Mouse (Mus musculus) myocyte (in vitro differentiated cells): ENCODE results near the gene Acsl1. TPM values are rescaled to one million over a fixed set of nuclear protein-coding genes. Genes with fewer than 3 reads are reported as not detected.
"Not testable (repeated sequence)": the region's sequence is repeated elsewhere in the genome, so short reads cannot be mapped to it uniquely, and the experiment has no call there.

Source experiments
- H3K27me3 ChIP-seq: one replicate; pipeline ENCODE4 v1.6.1; 2011; ENCODE audit not compliant: control insufficient read depth, insufficient read depth, insufficient read length
- H3K36me3 ChIP-seq: one replicate; pipeline ENCODE4 v1.6.1; 2011; ENCODE audit not compliant: control insufficient read depth, insufficient read depth
- H3K4me2 ChIP-seq: one replicate; pipeline ENCODE4 v1.6.1; 2011; ENCODE audit warnings: low read depth, control low read depth
- H3K4me3 ChIP-seq: one replicate; pipeline ENCODE4 v1.5.1; 2011; ENCODE audit warnings: mild to moderate bottlenecking, control low read depth, moderate library complexity
- H3K79me2 ChIP-seq: one replicate; pipeline ENCODE4 v1.6.1; 2011; ENCODE audit not compliant: control insufficient read depth, insufficient read depth
- H3ac ChIP-seq: one replicate; pipeline ENCODE4 v1.6.1; 2011; ENCODE audit not compliant: control insufficient read depth, insufficient read length
- CEBPB ChIP-seq: IDR thresholded peaks from 2 replicates; pipeline ENCODE4 v1.6.1; 2011; ENCODE audit warnings: mild to moderate bottlenecking, moderate library complexity; ENCODE audit not compliant: poor library complexity, insufficient read depth, severe bottlenecking
- E2F4 ChIP-seq: IDR thresholded peaks from one replicate; pipeline ENCODE4 v1.6.1; 2011; ENCODE audit warnings: mild to moderate bottlenecking, control low read depth, moderate library complexity; ENCODE audit not compliant: insufficient read depth
- MAX ChIP-seq: IDR thresholded peaks from one replicate; pipeline ENCODE4 v1.6.1; 2011; ENCODE audit warnings: low read depth, mild to moderate bottlenecking, control low read depth
- MYOD1 ChIP-seq, 3 experiments: IDR thresholded peaks; one replicate each; pipeline ENCODE4 v1.6.1; 2011; ENCODE audit warnings: control low read depth in 2 of 3, low read depth in 2 of 3, mild to moderate bottlenecking in 2 of 3, moderate library complexity in 1 of 3; ENCODE audit not compliant: insufficient read length in 2 of 3, control insufficient read depth in 1 of 3
- MYOG ChIP-seq, 3 experiments: IDR thresholded peaks; one replicate each; pipeline ENCODE4 v1.6.1; 2011; ENCODE audit warnings: control low read depth in 2 of 3, low read depth in 2 of 3, mild to moderate bottlenecking in 2 of 3; ENCODE audit not compliant: insufficient read length in 2 of 3, control insufficient read depth in 1 of 3, insufficient read depth in 1 of 3
- POLR2A ChIP-seq: IDR thresholded peaks from one replicate; pipeline ENCODE4 v1.6.1; 2011; ENCODE audit warnings: low read depth, mild to moderate bottlenecking, control low read depth, moderate library complexity; ENCODE audit not compliant: insufficient read length
- POLR2AphosphoS2 ChIP-seq: IDR thresholded peaks from one replicate; pipeline ENCODE4 v1.6.1; 2011; ENCODE audit warnings: low read depth, control low read depth; ENCODE audit not compliant: insufficient read length
- REST ChIP-seq: IDR thresholded peaks from one replicate; pipeline ENCODE4 v1.6.1; 2011; ENCODE audit warnings: mild to moderate bottlenecking, control low read depth, moderate library complexity; ENCODE audit not compliant: insufficient read depth, insufficient read length
- SRF ChIP-seq: IDR thresholded peaks from one replicate; pipeline ENCODE4 v1.6.1; 2011; ENCODE audit warnings: low read depth; ENCODE audit not compliant: control insufficient read depth, insufficient read length
- TCF12 ChIP-seq: IDR thresholded peaks from one replicate; pipeline ENCODE4 v1.6.1; 2011; ENCODE audit warnings: mild to moderate bottlenecking, control low read depth; ENCODE audit not compliant: poor library complexity, insufficient read depth, severe bottlenecking
- TCF3 ChIP-seq: IDR thresholded peaks from one replicate; pipeline ENCODE4 v1.6.1; 2011; ENCODE audit warnings: low read depth, control low read depth; ENCODE audit not compliant: insufficient read length
- USF1 ChIP-seq: IDR thresholded peaks from one replicate; pipeline ENCODE4 v1.6.1; 2011; ENCODE audit warnings: low read depth, mild to moderate bottlenecking, control low read depth, moderate library complexity
- polyA plus RNA-seq: library from polyadenylated mRNA; unstranded; fragments of >200 nt; fragmentation: generic; extraction: Trizol; gene quantifications from one replicate; pipeline ENCODE4 v1.2.1, GENCODE M21; 2012; ENCODE audit warnings: missing spikeins

Acsl1 gene
- polyA plus RNA-seq, 1 experiment: 12.7 TPM

- Histone ChIP-seq H3ac (no peak overlapping the region), H3K4me2 (no peak overlapping the region), H3K36me3 (no peaks in the 10 kb centered on the region), H3K79me2 (no peaks in the 10 kb centered on the region), H3K4me3 (no peak overlapping the region), H3K27me3 (no peaks in the 10 kb centered on the region)
- TF ChIP-seq E2F4 (no peak), USF1 (no peak), SRF (no peak), MAX (no peak), CEBPB (no peak), REST (no peak), MYOG (IDR thresholded peaks at IDR 0.05; ENCODE audit: control insufficient read depth in 1 of 3, insufficient read depth in 1 of 3, insufficient read length in 2 of 3, low read depth in 2 of 3) (no peak), POLR2A (no peak), TCF3 (no peak), POLR2AphosphoS2 (no peak), TCF12 (no peak), MYOD1 (IDR thresholded peaks at IDR 0.05; ENCODE audit: control insufficient read depth in 1 of 3, insufficient read length in 2 of 3, low read depth in 2 of 3) (no peak)
These were observed 99.8 kb downstream of the Acsl1 start for GRCm38 (mm10) chr8:46570673-46571072.

- Histone ChIP-seq H3ac (no peak overlapping the region), H3K4me3 (no peak overlapping the region), H3K36me3 (peaks cover 12% of the 10 kb centered on the region), H3K79me2 (no peaks in the 10 kb centered on the region), H3K4me2 (no peak overlapping the region), H3K27me3 (no peaks in the 10 kb centered on the region)
- TF ChIP-seq REST (no peak), TCF12 (no peak), CEBPB (no peak), USF1 (no peak), MYOG (IDR thresholded peaks at IDR 0.05; ENCODE audit: control insufficient read depth in 1 of 3, insufficient read depth in 1 of 3, insufficient read length in 2 of 3, low read depth in 2 of 3) (no peak), SRF (no peak), E2F4 (no peak), POLR2AphosphoS2 (no peak), POLR2A (no peak), MYOD1 (IDR thresholded peaks at IDR 0.05; ENCODE audit: control insufficient read depth in 1 of 3, insufficient read length in 2 of 3, low read depth in 2 of 3) (no peak), MAX (no peak), TCF3 (no peak)
These were observed 102.6 kb downstream of the Acsl1 start for GRCm38 (mm10) chr8:46573446-46573845.

- H3K27me3 ChIP-seq: no peaks in the 10 kb centered on the region
- TF ChIP-seq MYOD1 (IDR thresholded peaks at IDR 0.05; ENCODE audit: control insufficient read depth in 1 of 3, insufficient read length in 2 of 3, low read depth in 2 of 3): no peak
- no peak for TF ChIP-seq TCF12
- TF ChIP-seq MAX: no peak
- no peak for TF ChIP-seq REST
- no peak for TF ChIP-seq CEBPB
- TF ChIP-seq E2F4: no peak
- TF ChIP-seq MYOG (IDR thresholded peaks at IDR 0.05; ENCODE audit: control insufficient read depth in 1 of 3, insufficient read depth in 1 of 3, insufficient read length in 2 of 3, low read depth in 2 of 3): no peak
- TF ChIP-seq POLR2AphosphoS2: no peak
- no peak for TF ChIP-seq POLR2A
- TF ChIP-seq TCF3: no peak
- TF ChIP-seq USF1: no peak
- no peak for TF ChIP-seq SRF
- H3K36me3 ChIP-seq: peaks cover 16% of the 10 kb centered on the region
- no peak overlapping the region for H3K4me2 ChIP-seq
- no peak overlapping the region for H3ac ChIP-seq
- H3K4me3 ChIP-seq: no peak overlapping the region
- H3K79me2 ChIP-seq: no peaks in the 10 kb centered on the region
These were observed 103.1 kb downstream of the Acsl1 start for GRCm38 (mm10) chr8:46573964-46574363.

- H3K79me2 ChIP-seq: no peaks in the 10 kb centered on the region
- TF ChIP-seq TCF12: no peak
- TF ChIP-seq SRF: no peak
- no peak for TF ChIP-seq REST
- TF ChIP-seq MYOD1 (IDR thresholded peaks at IDR 0.05; ENCODE audit: control insufficient read depth in 1 of 3, insufficient read length in 2 of 3, low read depth in 2 of 3): no peak
- TF ChIP-seq CEBPB: no peak
- TF ChIP-seq POLR2AphosphoS2: no peak
- no peak for TF ChIP-seq TCF3
- no peak for TF ChIP-seq MAX
- TF ChIP-seq USF1: no peak
- no peak for TF ChIP-seq MYOG (IDR thresholded peaks at IDR 0.05; ENCODE audit: control insufficient read depth in 1 of 3, insufficient read depth in 1 of 3, insufficient read length in 2 of 3, low read depth in 2 of 3)
- TF ChIP-seq POLR2A: no peak
- TF ChIP-seq E2F4: no peak
- peaks cover 16% of the 10 kb centered on the region for H3K36me3 ChIP-seq
- no peak overlapping the region for H3K4me2 ChIP-seq
- H3K4me3 ChIP-seq: no peak overlapping the region
- no peaks in the 10 kb centered on the region for H3K27me3 ChIP-seq
- H3ac ChIP-seq: no peak overlapping the region
These were observed 108.0 kb downstream of the Acsl1 start for GRCm38 (mm10) chr8:46578794-46579193.

- not testable (repeated sequence) for H3K4me2 ChIP-seq, H3K36me3 ChIP-seq, H3K27me3 ChIP-seq, H3K79me2 ChIP-seq, H3K4me3 ChIP-seq, H3ac ChIP-seq
These were observed 113.5 kb downstream of the Acsl1 start for GRCm38 (mm10) chr8:46584328-46584727.
